Mouse (Mus musculus) small intestine, adult 2 months (tissue): ENCODE results near the gene Opa1. TPM values are rescaled to one million over a fixed set of nuclear protein-coding genes. Genes with fewer than 3 reads are reported as not detected.

Source experiments
- H3K27ac ChIP-seq: fragments of 200-500 bp; 2 replicates; pipeline ENCODE4 v1.5.1; 2012; ENCODE audit warnings: low read depth, low read length, control low read depth, inconsistent platforms; ENCODE audit not compliant: insufficient read depth
- H3K27me3 ChIP-seq: fragments of 200-500 bp; 2 replicates; pipeline ENCODE4 v1.6.1; 2012; ENCODE audit warnings: mild to moderate bottlenecking, moderate library complexity, low read length, inconsistent platforms; ENCODE audit not compliant: control insufficient read depth, insufficient read depth
- H3K36me3 ChIP-seq: fragments of 200-500 bp; 2 replicates; pipeline ENCODE4 v1.6.1; 2012; ENCODE audit warnings: mild to moderate bottlenecking, low read length, control low read depth, inconsistent platforms; ENCODE audit not compliant: control insufficient read depth, insufficient read depth
- H3K4me1 ChIP-seq: fragments of 200-500 bp; 2 replicates; pipeline ENCODE4 v1.6.1; 2012; ENCODE audit warnings: low read length, inconsistent platforms, mixed read lengths; ENCODE audit not compliant: control insufficient read depth, insufficient read depth, insufficient read length
- H3K4me3 ChIP-seq: fragments of 200-500 bp; 2 replicates; pipeline ENCODE4 v1.5.1; 2012; ENCODE audit warnings: low read depth, mild to moderate bottlenecking, control low read depth, inconsistent platforms, low read length, moderate library complexity
- CTCF ChIP-seq: fragments of 200-500 bp; IDR thresholded peaks from 2 replicates; pipeline ENCODE4 v1.5.1; 2012; ENCODE audit warnings: low read depth, mild to moderate bottlenecking, control low read depth, inconsistent platforms, low read length, moderate library complexity, mixed read lengths; ENCODE audit not compliant: insufficient replicate concordance, insufficient read length; ENCODE audit errors: extremely low read depth
- POLR2A ChIP-seq: fragments of 200-500 bp; IDR thresholded peaks from 2 replicates; pipeline ENCODE4 v1.6.1; 2012; ENCODE audit warnings: low read depth, mild to moderate bottlenecking, control low read depth, inconsistent platforms, low read length, moderate library complexity
- WGBS: fragments of 180-500 bp; shearing (Covaris S2); methylation state at CpG from one replicate; pipeline ENCODE4 v1.1.7; 2018; 5-methylcytosine and 5-hydroxymethylcytosine counted together
- polyA plus RNA-seq: library from polyadenylated mRNA; depleted of rRNA; stranded (reverse); fragments of >200 nt; gene quantifications from 2 replicates; pipeline ENCODE4 v1.2.3, GENCODE M21; 2012

Gene Opa1
- polyA plus RNA-seq, 1 experiment: 7.0 TPM

GRCm38 (mm10) chr16:29646202-29646601 is 67.1 kb downstream of the Opa1 start:
- TF ChIP-seq CTCF (no peak), POLR2A (no peak)
- H3K4me3 ChIP-seq: no peak overlapping the region
- no peaks in the 10 kb centered on the region for H3K27me3 ChIP-seq
- H3K36me3 ChIP-seq: peaks cover 33% of the 10 kb centered on the region
- no peaks in the 10 kb centered on the region for H3K4me1 ChIP-seq
- H3K27ac ChIP-seq: no peak overlapping the region

DNA sequence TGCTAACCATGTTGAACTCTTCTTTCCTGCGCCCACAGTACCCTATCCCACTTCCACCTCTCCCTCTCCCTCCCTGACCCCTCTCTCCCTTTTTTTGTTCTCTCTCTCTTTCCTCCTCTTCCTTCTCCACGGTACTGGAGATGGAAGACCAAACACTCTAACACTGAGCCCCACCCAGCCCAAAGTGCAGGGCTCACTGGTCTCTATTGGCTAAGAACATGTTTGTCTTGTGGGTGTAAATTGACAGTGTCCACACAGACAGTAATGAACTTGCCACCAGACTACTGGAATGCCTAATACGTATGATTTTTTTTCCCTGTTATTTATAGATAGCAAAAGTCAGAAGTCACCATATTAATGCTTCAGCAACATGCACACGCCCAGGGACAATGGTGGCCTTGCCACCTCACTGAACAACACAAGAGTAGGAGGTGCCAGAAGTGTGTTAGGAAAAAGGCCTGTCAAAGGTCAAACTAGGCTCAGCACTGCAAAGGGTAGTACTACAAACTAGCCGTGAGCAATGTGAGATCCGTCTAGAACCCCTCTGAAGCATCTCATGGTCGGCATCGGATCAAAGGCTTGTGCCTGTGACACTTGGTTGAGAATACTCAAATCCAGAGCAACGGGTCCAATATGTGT is 77.2 kb downstream of the Opa1 start:
- Histone ChIP-seq H3K4me1 (peaks cover 15% of the 10 kb centered on the region; the same call in 1 of the 2 replicates), H3K27ac (peak overlapping the region; percentile 57), H3K4me3 (no peak overlapping the region), H3K36me3 (peaks cover 11% of the 10 kb centered on the region), H3K27me3 (no peaks in the 10 kb centered on the region)
- TF ChIP-seq POLR2A: no peak
- TF ChIP-seq CTCF: no peak
- 32% methylated on average over 9 of the region's 9 CpGs for WGBS

DNA sequence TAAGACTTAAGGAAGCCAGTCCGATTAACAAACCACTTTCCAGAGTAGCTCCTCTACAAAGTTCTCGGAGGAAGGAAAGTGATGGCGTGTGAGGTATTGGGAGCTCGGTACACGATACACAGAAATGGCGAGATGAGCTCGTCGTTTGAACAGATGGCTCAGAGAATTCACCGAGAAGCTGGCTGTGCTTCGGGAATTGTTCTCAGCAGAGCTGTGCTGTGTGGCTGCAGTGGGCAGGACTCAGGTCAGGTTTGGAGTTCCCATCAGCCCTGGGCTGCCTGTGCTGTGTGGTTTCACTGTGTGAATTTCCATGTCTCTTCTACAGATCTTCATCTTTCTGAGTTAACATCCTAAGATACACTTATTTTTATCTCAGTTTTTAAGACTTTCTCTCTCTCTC is 77.8 kb downstream of the Opa1 start:
- H3K36me3 ChIP-seq: peaks cover 6% of the 10 kb centered on the region
- WGBS: 71% methylated on average over 10 of the region's 10 CpGs
- TF ChIP-seq CTCF (no peak), POLR2A (no peak)
- no peak overlapping the region for H3K4me3 ChIP-seq
- H3K4me1 ChIP-seq: peaks cover 15% of the 10 kb centered on the region; the same call in 1 of the 2 replicates
- peak overlapping the region; percentile 52 for H3K27ac ChIP-seq
- H3K27me3 ChIP-seq: no peaks in the 10 kb centered on the region

GRCm38 (mm10) chr16:29657650-29658548 is 78.8 kb downstream of the Opa1 start:
- Histone ChIP-seq H3K27ac (no peak overlapping the region), H3K4me3 (no peak overlapping the region), H3K4me1 (peaks cover 15% of the 10 kb centered on the region; the same call in 1 of the 2 replicates), H3K27me3 (no peaks in the 10 kb centered on the region), H3K36me3 (peaks cover 2% of the 10 kb centered on the region)
- WGBS: 58% methylated on average over 18 of the region's 18 CpGs
- TF ChIP-seq POLR2A (no peak), CTCF (0 out of 2 replicates have a peak, but pooled peaks have one; percentile 9)

DNA sequence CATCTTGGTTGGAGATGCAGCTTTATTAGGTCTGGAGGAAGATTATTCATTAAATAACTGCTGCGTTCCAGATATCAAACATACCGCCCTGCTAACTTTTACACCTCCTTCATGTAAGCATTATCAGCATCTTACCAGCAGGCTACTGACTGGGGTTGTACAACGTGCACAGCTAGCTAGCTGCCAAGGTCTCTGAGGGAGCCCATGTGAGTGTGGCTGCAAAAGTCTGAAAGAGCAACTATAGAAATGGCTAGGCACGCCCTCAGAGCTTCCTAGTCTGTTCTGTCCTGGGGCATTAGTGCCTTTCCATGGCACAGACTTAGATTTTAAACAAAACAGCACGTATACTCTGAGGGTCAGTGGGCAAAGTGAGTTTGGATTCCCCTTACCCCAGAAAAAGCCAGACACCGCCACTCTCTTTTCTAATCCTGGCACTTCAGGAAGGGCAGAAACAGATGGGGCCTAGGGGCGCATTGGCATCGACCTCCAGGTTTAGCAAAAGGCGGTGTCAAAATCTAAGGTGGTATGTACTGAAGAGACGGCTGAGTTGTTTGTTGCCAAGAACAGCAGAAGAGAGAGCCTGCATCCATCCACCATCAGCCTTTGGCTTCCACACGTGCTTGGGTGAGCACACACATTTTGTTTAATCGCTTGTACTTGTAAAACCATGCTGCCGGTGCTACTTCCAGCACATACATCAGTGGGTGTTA is 80.1 kb downstream of the Opa1 start:
- Histone ChIP-seq H3K4me3 (no peak overlapping the region), H3K36me3 (no peaks in the 10 kb centered on the region), H3K27me3 (no peaks in the 10 kb centered on the region), H3K4me1 (peaks cover 13% of the 10 kb centered on the region; the same call in 1 of the 2 replicates), H3K27ac (no peak overlapping the region)
- WGBS: 89% methylated on average over 13 of the region's 13 CpGs
- TF ChIP-seq POLR2A (no peak), CTCF (no peak)

- TF ChIP-seq CTCF (no peak), POLR2A (no peak)
- Histone ChIP-seq H3K36me3 (no peaks in the 10 kb centered on the region), H3K4me3 (no peak overlapping the region), H3K4me1 (no peaks in the 10 kb centered on the region), H3K27me3 (no peaks in the 10 kb centered on the region), H3K27ac (no peak overlapping the region)
- WGBS: 71% methylated on average over 6 of the region's 6 CpGs
Measured at GRCm38 (mm10) chr16:29663042-29663758, 84.1 kb downstream of the Opa1 start.

- Histone ChIP-seq H3K27me3 (no peaks in the 10 kb centered on the region), H3K27ac (no peak overlapping the region), H3K4me1 (no peaks in the 10 kb centered on the region), H3K4me3 (no peak overlapping the region), H3K36me3 (no peaks in the 10 kb centered on the region)
- TF ChIP-seq POLR2A (no peak), CTCF (no peak)
- WGBS: 64% methylated on average over 4 of the region's 4 CpGs
Measured at GRCm38 (mm10) chr16:29664392-29664791, 85.3 kb downstream of the Opa1 start.
